Mouse (Mus musculus) ES-Bruce4 (cell line): Measurements from ENCODE around the gene Med24.

Source experiments
- CTCF ChIP-seq: IDR thresholded peaks from one replicate; pipeline ENCODE4 v1.8.1; 2011; ENCODE audit warnings: low read depth, low read length
- EP300 ChIP-seq: IDR thresholded peaks from 2 replicates; pipeline ENCODE4 v1.6.1; 2011; ENCODE audit warnings: low read depth, low read length; ENCODE audit not compliant: insufficient read depth
- POLR2A ChIP-seq: IDR thresholded peaks from one replicate; pipeline ENCODE4 v1.8.1; 2011; ENCODE audit warnings: low read length; ENCODE audit not compliant: insufficient read depth

GRCm38 (mm10) chr11:98681186-98681585 is 48.0 kb downstream of the Med24 start:
- TF ChIP-seq EP300 = no peak
- no peak for TF ChIP-seq POLR2A
- TF ChIP-seq CTCF = no peak
